Mouse (Mus musculus) MEL (cell line): ENCODE data around the gene Tbc1d14. TPM values are rescaled to one million over a fixed set of nuclear protein-coding genes. Genes with fewer than 3 reads are reported as not detected.

Experiments
- DNase-seq: peaks from one replicate; pipeline ENCODE4 v3.0.0; 2011; ENCODE audit warnings: low read depth, low spot score
- H3K27ac ChIP-seq: 2 replicates; pipeline ENCODE4 v1.5.1; 2012; ENCODE audit warnings: low read depth, mild to moderate bottlenecking, control low read depth, low read length, moderate library complexity; ENCODE audit not compliant: control insufficient read depth
- H3K27me3 ChIP-seq, 2 experiments: fragments of 150-350 bp in 1 of 2; sonication (generic) in 1 of 2; 2 replicates each; pipeline ENCODE4 v1.6.1; 2012; ENCODE audit warnings: low read length in 2 of 2, mild to moderate bottlenecking in 2 of 2, improper control_type of control experiment in 1 of 2, moderate library complexity in 1 of 2; ENCODE audit not compliant: insufficient read depth in 2 of 2, control insufficient read depth in 1 of 2
- H3K36me3 ChIP-seq, 2 experiments: 2 replicates each; pipeline ENCODE4 v1.6.1; 2012 to 2014; ENCODE audit warnings: low read length in 2 of 2, improper control_type of control experiment in 1 of 2, inconsistent platforms in 1 of 2, mild to moderate bottlenecking in 1 of 2; ENCODE audit not compliant: insufficient read depth in 2 of 2, control insufficient read depth in 1 of 2
- H3K4me1 ChIP-seq, 2 experiments: fragments of 150-350 bp in 1 of 2; sonication (generic) in 1 of 2; 2 replicates each; pipeline ENCODE4 v1.6.1; 2012; ENCODE audit warnings: low read length in 2 of 2, improper control_type of control experiment in 1 of 2, mild to moderate bottlenecking in 1 of 2; ENCODE audit not compliant: insufficient read depth in 2 of 2, control insufficient read depth in 1 of 2
- H3K4me3 ChIP-seq, 2 experiments: fragments of 150-350 bp in 1 of 2; sonication (generic) in 1 of 2; 2 replicates each; pipeline ENCODE4 v1.5.1; 2012; ENCODE audit warnings: low read depth in 2 of 2, low read length in 2 of 2, mild to moderate bottlenecking in 2 of 2, moderate library complexity in 2 of 2, control low read depth in 1 of 2, improper control_type of control experiment in 1 of 2; ENCODE audit not compliant: control insufficient read depth in 1 of 2, insufficient read depth in 1 of 2
- H3K79me2 ChIP-seq: 2 replicates; pipeline ENCODE4 v1.6.1; 2012; ENCODE audit warnings: mild to moderate bottlenecking, low read length, moderate library complexity; ENCODE audit not compliant: control insufficient read depth, poor library complexity, insufficient read depth
- H3K9ac ChIP-seq: 2 replicates; pipeline ENCODE4 v1.6.1; 2012; ENCODE audit warnings: low read depth, mild to moderate bottlenecking, control low read depth, low read length, moderate library complexity; ENCODE audit not compliant: control insufficient read depth, poor library complexity, severe bottlenecking
- H3K9me3 ChIP-seq: fragments of 150-350 bp; sonication (generic); replicated peaks from 2 replicates; pipeline ENCODE4 v1.6.1; 2012; ENCODE audit warnings: mild to moderate bottlenecking, low read length, improper control_type of control experiment, moderate library complexity; ENCODE audit not compliant: insufficient read depth
- BHLHE40 ChIP-seq: IDR thresholded peaks from 2 replicates; pipeline ENCODE4 v1.6.1; 2012; ENCODE audit warnings: low read depth, mild to moderate bottlenecking, inconsistent platforms, low read length, improper control_type of control experiment, borderline replicate concordance
- CHD2 ChIP-seq: IDR thresholded peaks from 2 replicates; pipeline ENCODE4 v1.6.1; 2011; ENCODE audit warnings: low read length, improper control_type of control experiment
- E2F4 ChIP-seq: IDR thresholded peaks from 2 replicates; pipeline ENCODE4 v1.6.1; 2011; ENCODE audit warnings: low read depth, low read length, improper control_type of control experiment, borderline replicate concordance
- ELF1 ChIP-seq: IDR thresholded peaks from 2 replicates; pipeline ENCODE4 v1.6.1; 2014; ENCODE audit warnings: low read depth, mild to moderate bottlenecking, inconsistent platforms, low read length, improper control_type of control experiment, moderate library complexity
- ETS1 ChIP-seq: IDR thresholded peaks from 2 replicates; pipeline ENCODE4 v1.6.1; 2012; ENCODE audit warnings: low read depth, mild to moderate bottlenecking, inconsistent platforms, low read length, improper control_type of control experiment, moderate library complexity
- GATA1 ChIP-seq: IDR thresholded peaks from 2 replicates; pipeline ENCODE4 v1.6.1; 2011; ENCODE audit warnings: low read depth, low read length, improper control_type of control experiment
- KAT2A ChIP-seq: conservative IDR thresholded peaks from 2 replicates; pipeline ENCODE4 v1.6.1; 2012; ENCODE audit warnings: low read depth, low read length, improper control_type of control experiment, inconsistent platforms
- MEF2A ChIP-seq: IDR thresholded peaks from 2 replicates; pipeline ENCODE4 v1.6.1; 2014; ENCODE audit warnings: low read depth, mild to moderate bottlenecking, inconsistent platforms, low read length, improper control_type of control experiment; ENCODE audit not compliant: poor library complexity, insufficient replicate concordance, severe bottlenecking; ENCODE audit errors: extremely low read depth
- MXI1 ChIP-seq: IDR thresholded peaks from 2 replicates; pipeline ENCODE4 v1.6.1; 2011; ENCODE audit warnings: mild to moderate bottlenecking, low read depth, low read length, improper control_type of control experiment
- MYB ChIP-seq: IDR thresholded peaks from 2 replicates; pipeline ENCODE4 v1.6.1; 2011; ENCODE audit warnings: mild to moderate bottlenecking, low read depth, low read length, improper control_type of control experiment
- MYC ChIP-seq: IDR thresholded peaks from 2 replicates; pipeline ENCODE4 v1.6.1; 2011; ENCODE audit warnings: low read depth, mild to moderate bottlenecking, low read length, improper control_type of control experiment, moderate library complexity
- NELFE ChIP-seq: IDR thresholded peaks from 2 replicates; pipeline ENCODE4 v1.6.1; 2011; ENCODE audit warnings: low read depth, low read length, improper control_type of control experiment
- NRF1 ChIP-seq: IDR thresholded peaks from 2 replicates; pipeline ENCODE4 v1.6.1; 2014; ENCODE audit warnings: low read depth, mild to moderate bottlenecking, inconsistent platforms, low read length, improper control_type of control experiment, moderate library complexity; ENCODE audit not compliant: poor library complexity, insufficient read depth, severe bottlenecking
- POLR2A ChIP-seq, 2 experiments: IDR thresholded peaks; 2 replicates each; pipeline ENCODE4 v1.6.1; 2011 to 2012; ENCODE audit warnings: low read length in 2 of 2, mild to moderate bottlenecking in 2 of 2, control low read depth in 1 of 2, improper control_type of control experiment in 1 of 2, low read depth in 1 of 2, moderate library complexity in 1 of 2; ENCODE audit not compliant: control insufficient read depth in 1 of 2, insufficient read depth in 1 of 2, poor library complexity in 1 of 2
- POLR2AphosphoS5 ChIP-seq: IDR thresholded peaks from 2 replicates; pipeline ENCODE4 v1.6.1; 2012; ENCODE audit warnings: low read depth, borderline replicate concordance, mild to moderate bottlenecking, inconsistent platforms, low read length, moderate library complexity, mixed read lengths
- RCOR1 ChIP-seq: IDR thresholded peaks from 2 replicates; pipeline ENCODE4 v1.6.1; 2012; ENCODE audit warnings: low read depth, mild to moderate bottlenecking, inconsistent platforms, low read length, improper control_type of control experiment
- TAL1 ChIP-seq: IDR thresholded peaks from 2 replicates; pipeline ENCODE4 v1.6.1; 2012; ENCODE audit warnings: mild to moderate bottlenecking, inconsistent platforms, low read length, moderate library complexity, mixed read lengths
- TCF12 ChIP-seq: IDR thresholded peaks from 2 replicates; pipeline ENCODE4 v1.6.1; 2014; ENCODE audit warnings: low read depth, mild to moderate bottlenecking, inconsistent platforms, low read length, improper control_type of control experiment, moderate library complexity
- UBTF ChIP-seq: IDR thresholded peaks from 2 replicates; pipeline ENCODE4 v1.6.1; 2012; ENCODE audit warnings: low read depth, mild to moderate bottlenecking, inconsistent platforms, low read length, improper control_type of control experiment, moderate library complexity, borderline replicate concordance; ENCODE audit not compliant: insufficient read depth
- ZNF384 ChIP-seq: IDR thresholded peaks from 2 replicates; pipeline ENCODE4 v1.6.1; 2012; ENCODE audit warnings: low read depth, mild to moderate bottlenecking, inconsistent platforms, low read length, improper control_type of control experiment
- polyA plus RNA-seq, 2 experiments: library from polyadenylated mRNA; stranded (reverse) in 1 of 2; unstranded in 1 of 2; fragments of >175 nt in 1 of 2; fragments of >200 nt in 1 of 2; gene quantifications; 2 replicates each; pipeline versions ENCODE4 v1.2.1 to v1.2.4; 2012; ENCODE audit warnings: low replicate concordance in 2 of 2, low read depth in 1 of 2; ENCODE audit not compliant: insufficient read length in 2 of 2, insufficient read depth in 1 of 2, missing spikeins in 1 of 2
- total RNA-seq: library from RNA; depleted of rRNA; stranded (reverse); fragments of 300-350 nt; gene quantifications from 2 replicates; pipeline ENCODE4 v1.2.3, GENCODE M21; 2012

Gene Tbc1d14
- total and polyA plus RNA-seq, 3 experiments = 7.3 to 35.6 TPM; not detected in 1

- no peaks in the 10 kb centered on the region for H3K79me2 ChIP-seq
- H3K9ac ChIP-seq = 0 out of 2 replicates have a peak overlapping the region, but pooled peaks have one; percentile 5
- no peaks in the 10 kb centered on the region for H3K27me3 ChIP-seq
- peak overlapping the region; percentile 7 to 38; a peak in 3 of 4 replicates for H3K4me3 ChIP-seq
- peaks cover 2 to 14% of the 10 kb centered on the region in 2 experiments; a peak in 2 of 4 replicates for H3K4me1 ChIP-seq
- H3K27ac ChIP-seq = peak overlapping the region; percentile 4; the same call in 1 of the 2 replicates
- peak; percentile 36; the same call in 1 of the 2 replicates for TF ChIP-seq ETS1
- TF ChIP-seq KAT2A = no peak
- TF ChIP-seq MXI1 = 0 out of 2 replicates have a peak, but pooled peaks have one; percentile 23
- no peak for TF ChIP-seq MYB
- peak; percentile 85 for DNase-seq
- H3K36me3 ChIP-seq = no peaks in the 10 kb centered on the region
- H3K9me3 ChIP-seq = no peaks in the 10 kb centered on the region
Observed at GRCm38 (mm10) chr5:36549243-36549642, 43.8 kb downstream of the Tbc1d14 start.

GRCm38 (mm10) chr5:36544765-36545164 is 48.3 kb downstream of the Tbc1d14 start:
- H3K27me3 ChIP-seq = no peaks in the 10 kb centered on the region
- no peak for DNase-seq
- H3K79me2 ChIP-seq = no peaks in the 10 kb centered on the region
- H3K36me3 ChIP-seq = no peaks in the 10 kb centered on the region
- TF ChIP-seq ELF1 = no peak
- no peak for TF ChIP-seq TAL1
- no peak for TF ChIP-seq POLR2AphosphoS5
- TF ChIP-seq NELFE = no peak
- TF ChIP-seq CHD2 = no peak
- TF ChIP-seq GATA1 = no peak
- TF ChIP-seq BHLHE40 = no peak
- TF ChIP-seq RCOR1 = no peak
- TF ChIP-seq UBTF = no peak
- TF ChIP-seq E2F4 = no peak
- no peak for TF ChIP-seq POLR2A (IDR thresholded peaks at IDR 0.05; ENCODE audit: control insufficient read depth in 1 of 2, insufficient read depth in 1 of 2, low read depth in 1 of 2, low read length in 2 of 2, poor library complexity in 1 of 2)
- TF ChIP-seq ZNF384 = no peak
- TF ChIP-seq MEF2A = no peak
- TF ChIP-seq MYC = no peak
- no peak for TF ChIP-seq TCF12
- no peak for TF ChIP-seq NRF1
- H3K9me3 ChIP-seq = no peaks in the 10 kb centered on the region
- no peak overlapping the region for H3K27ac ChIP-seq
- H3K9ac ChIP-seq = no peak overlapping the region
- H3K4me1 ChIP-seq = peaks cover 2 to 11% of the 10 kb centered on the region in 2 experiments; a peak in 2 of 4 replicates
- H3K4me3 ChIP-seq = no peak overlapping the region
